Mouse (Mus musculus): Measurements from ENCODE around the gene Meaf6. TPM values are rescaled to one million over a fixed set of nuclear protein-coding genes. Genes with fewer than 3 reads are reported as not detected.

Meaf6 gene
- polyA plus RNA-seq, 1 experiment, result 14.2 TPM

- TF ChIP-seq POLR2A (IDR thresholded peaks at IDR 0.05; ENCODE audit: borderline replicate concordance, extremely low read depth, low read depth, low read length) (no peak), CTCF (IDR thresholded peaks at IDR 0.05; ENCODE audit: insufficient read depth, low read length) (no peak)
- no peaks in the 10 kb centered on the region for H3K4me1 ChIP-seq (ENCODE audit: control insufficient read depth, insufficient read depth, low read length)
- H3K4me3 ChIP-seq (replicated peaks; ENCODE audit: extremely low read depth, low read depth, low read length), result no peak overlapping the region
- no peak for DNase-seq
- 95% methylated on average over 9 of the region's 9 CpGs for WGBS
Measured at GRCm38 (mm10) chr4:125105354-125105753, 20.4 kb downstream of the Meaf6 start.

DNA sequence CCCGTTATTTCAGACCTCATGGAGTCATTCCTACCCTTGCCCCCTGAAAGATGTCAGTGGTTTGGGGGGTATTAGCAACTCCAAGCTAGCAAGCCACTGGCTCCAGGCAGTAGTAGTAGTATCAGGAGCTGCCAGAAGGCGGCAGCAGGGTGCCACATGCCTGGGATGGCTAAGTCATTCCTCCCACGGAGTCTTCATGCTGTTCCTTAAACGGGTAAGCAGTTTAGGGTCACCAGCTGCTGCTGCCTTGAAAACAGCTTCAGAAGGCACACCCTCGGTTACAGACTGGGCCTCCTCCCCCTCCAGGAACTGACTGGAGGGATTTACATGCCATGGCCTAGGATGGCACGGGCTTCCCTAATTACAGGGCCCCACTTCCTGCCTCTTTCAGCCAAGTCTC, 29.7 kb downstream of the Meaf6 start:
- DNase-seq, result peak; percentile 86

GRCm38 (mm10) chr4:125115081-125115480, 30.1 kb downstream of the Meaf6 start:
- TF ChIP-seq CTCF (IDR thresholded peaks at IDR 0.05; ENCODE audit: insufficient read depth, low read length) (no peak), POLR2A (IDR thresholded peaks at IDR 0.05; ENCODE audit: borderline replicate concordance, extremely low read depth, low read depth, low read length) (no peak)
- peaks cover 12% of the 10 kb centered on the region for H3K4me1 ChIP-seq (ENCODE audit: control insufficient read depth, insufficient read depth, low read length)
- 65% methylated on average over 4 of the region's 4 CpGs for WGBS
- no peak overlapping the region for H3K4me3 ChIP-seq (replicated peaks; ENCODE audit: extremely low read depth, low read depth, low read length)
- DNase-seq, result no peak

More for the DNA sequence above, 29.7 kb downstream of the Meaf6 start:
- TF ChIP-seq POLR2A (IDR thresholded peaks at IDR 0.05; ENCODE audit: borderline replicate concordance, extremely low read depth, low read depth, low read length) (no peak), CTCF (IDR thresholded peaks at IDR 0.05; ENCODE audit: insufficient read depth, low read length) (peak; percentile 90)
- no peak overlapping the region for H3K4me3 ChIP-seq (replicated peaks; ENCODE audit: extremely low read depth, low read depth, low read length)
- 4% methylated on average over 6 of the region's 6 CpGs for WGBS
- peaks cover 12% of the 10 kb centered on the region for H3K4me1 ChIP-seq (ENCODE audit: control insufficient read depth, insufficient read depth, low read length)

DNA sequence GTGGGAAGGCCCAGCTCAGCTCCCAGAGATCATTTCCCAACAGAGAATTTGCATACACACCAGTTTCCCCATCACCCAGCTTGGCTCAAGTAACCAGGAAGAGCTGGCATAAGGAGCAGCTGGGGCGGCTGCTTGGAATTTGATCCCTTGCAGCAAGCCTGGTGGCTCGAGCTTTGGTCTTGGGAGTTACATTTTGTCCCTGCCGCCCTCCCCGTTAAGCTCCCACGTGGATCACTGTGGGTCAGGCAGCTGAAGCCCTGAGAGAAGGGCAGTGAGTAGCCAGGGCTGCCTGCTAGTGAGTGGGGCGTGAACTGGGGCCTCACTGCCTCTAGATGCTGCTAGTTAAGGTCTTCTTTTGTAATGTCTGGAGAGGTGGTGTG, 30.8 kb downstream of the Meaf6 start:
- WGBS, result 28% methylated on average over 6 of the region's 6 CpGs
- DNase-seq, result no peak
- peaks cover 12% of the 10 kb centered on the region for H3K4me1 ChIP-seq (ENCODE audit: control insufficient read depth, insufficient read depth, low read length)
- no peak for TF ChIP-seq CTCF (IDR thresholded peaks at IDR 0.05; ENCODE audit: insufficient read depth, low read length)
- TF ChIP-seq POLR2A (IDR thresholded peaks at IDR 0.05; ENCODE audit: borderline replicate concordance, extremely low read depth, low read depth, low read length), result no peak
- no peak overlapping the region for H3K4me3 ChIP-seq (replicated peaks; ENCODE audit: extremely low read depth, low read depth, low read length)

- H3K4me1 ChIP-seq (ENCODE audit: control insufficient read depth, insufficient read depth, low read length), result peaks cover 12% of the 10 kb centered on the region
- no peak for TF ChIP-seq CTCF (IDR thresholded peaks at IDR 0.05; ENCODE audit: insufficient read depth, low read length)
- 0 out of 2 replicates have a peak, but pooled peaks have one; percentile 4 for TF ChIP-seq POLR2A (IDR thresholded peaks at IDR 0.05; ENCODE audit: borderline replicate concordance, extremely low read depth, low read depth, low read length)
- peak; percentile 60 for DNase-seq
- 50% methylated on average over 9 of the region's 9 CpGs for WGBS
- no peak overlapping the region for H3K4me3 ChIP-seq (replicated peaks; ENCODE audit: extremely low read depth, low read depth, low read length)
Measured at GRCm38 (mm10) chr4:125116090-125116861, 31.3 kb downstream of the Meaf6 start.

- no peak for TF ChIP-seq CTCF (IDR thresholded peaks at IDR 0.05; ENCODE audit: insufficient read depth, low read length)
- no peak for TF ChIP-seq POLR2A (IDR thresholded peaks at IDR 0.05; ENCODE audit: borderline replicate concordance, extremely low read depth, low read depth, low read length)
- H3K4me3 ChIP-seq (replicated peaks; ENCODE audit: extremely low read depth, low read depth, low read length), result no peak overlapping the region
- peaks cover 12% of the 10 kb centered on the region for H3K4me1 ChIP-seq (ENCODE audit: control insufficient read depth, insufficient read depth, low read length)
- no peak for DNase-seq
- 41% methylated on average over 13 of the region's 13 CpGs for WGBS
Measured at GRCm38 (mm10) chr4:125116929-125117328, 32.0 kb downstream of the Meaf6 start.

GRCm38 (mm10) chr4:125117902-125118320, 33.0 kb downstream of the Meaf6 start:
- 71% methylated on average over 7 of the region's 7 CpGs for WGBS
- H3K4me3 ChIP-seq (replicated peaks; ENCODE audit: extremely low read depth, low read depth, low read length), result no peak overlapping the region
- H3K4me1 ChIP-seq (ENCODE audit: control insufficient read depth, insufficient read depth, low read length), result peaks cover 21% of the 10 kb centered on the region
- no peak for DNase-seq
- peak; percentile 31; the same call in 1 of the 2 replicates for TF ChIP-seq POLR2A (IDR thresholded peaks at IDR 0.05; ENCODE audit: borderline replicate concordance, extremely low read depth, low read depth, low read length)
- no peak for TF ChIP-seq CTCF (IDR thresholded peaks at IDR 0.05; ENCODE audit: insufficient read depth, low read length)

- Histone ChIP-seq H3K4me3 (replicated peaks; ENCODE audit: extremely low read depth, low read depth, low read length) (no peak overlapping the region), H3K4me1 (ENCODE audit: control insufficient read depth, insufficient read depth, low read length) (peaks cover 32% of the 10 kb centered on the region)
- WGBS, result 65% methylated on average over 10 of the region's 10 CpGs
- DNase-seq, result no peak
- TF ChIP-seq POLR2A (IDR thresholded peaks at IDR 0.05; ENCODE audit: borderline replicate concordance, extremely low read depth, low read depth, low read length), result no peak
- no peak for TF ChIP-seq CTCF (IDR thresholded peaks at IDR 0.05; ENCODE audit: insufficient read depth, low read length)
Measured at GRCm38 (mm10) chr4:125119070-125119469, 34.1 kb downstream of the Meaf6 start.

GRCm38 (mm10) chr4:125119721-125120120, 34.8 kb downstream of the Meaf6 start:
- WGBS, result 92% methylated on average over 11 of the region's 11 CpGs
- Histone ChIP-seq H3K4me1 (ENCODE audit: control insufficient read depth, insufficient read depth, low read length) (peaks cover 37% of the 10 kb centered on the region), H3K4me3 (replicated peaks; ENCODE audit: extremely low read depth, low read depth, low read length) (no peak overlapping the region)
- DNase-seq, result no peak
- no peak for TF ChIP-seq POLR2A (IDR thresholded peaks at IDR 0.05; ENCODE audit: borderline replicate concordance, extremely low read depth, low read depth, low read length)
- TF ChIP-seq CTCF (IDR thresholded peaks at IDR 0.05; ENCODE audit: insufficient read depth, low read length), result no peak
